Comparison of ENCODE assay signal across 11 mouse cellular contexts in the genomic region with DNA sequence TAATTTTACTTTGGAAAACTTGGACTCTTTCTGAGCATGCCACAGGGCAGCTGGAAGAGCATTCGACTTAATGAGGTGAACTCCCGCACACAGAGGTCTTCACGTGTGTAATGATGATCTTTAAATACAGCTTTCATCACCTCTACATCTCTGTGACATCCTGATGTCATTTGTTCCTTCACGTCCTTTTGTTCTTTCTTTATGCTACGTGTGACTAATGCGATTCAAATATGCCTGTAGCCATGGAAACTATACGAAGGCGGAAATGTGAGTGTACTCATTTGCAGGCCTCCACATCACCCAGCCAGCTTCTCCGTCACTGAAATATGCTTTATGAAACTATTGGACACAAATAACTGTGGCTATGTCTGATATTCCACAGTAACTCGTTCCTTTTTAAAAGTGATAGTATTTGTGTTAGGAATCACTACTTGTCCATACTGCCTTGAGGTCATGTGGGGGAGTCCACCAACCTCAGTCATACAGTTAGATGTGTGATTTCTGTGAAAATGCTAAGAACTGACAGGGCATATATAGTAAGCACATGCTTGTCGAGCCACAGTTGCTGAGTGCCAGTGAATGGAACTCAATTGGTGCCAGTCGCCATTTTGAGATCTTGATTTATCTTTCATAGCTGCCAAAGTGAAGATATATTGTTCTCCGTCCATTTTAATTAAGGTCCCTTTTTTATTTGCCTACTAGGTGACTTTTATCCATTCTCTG.
DNase-seq lines count a peak whose midpoint lies in the region; ATAC-seq and TF ChIP-seq lines count a peak whose summit lies in the region.
"Had no signal": no experiment of that assay in that cellular context is flagged by ENCODE, and none has a peak within 500 bp of the region (broad histone marks: within the 10 kb centered on the region; RNA-seq: fewer than 3 reads in every experiment).

No protein-coding gene starts in this region.

- peak; percentile 51 for DNase-seq in left cerebral cortex, adult 18-20 months (ENCODE audit: low spot score in 2 of 2)
- no peak for DNase-seq in left cerebral cortex, postnatal 10 days (ENCODE audit: extremely low spot score in 1 of 2, low spot score in 2 of 2)
- peak; percentile 82 for DNase-seq in brain, embryonic 14.5 days (ENCODE audit: low read depth)
- peak; percentile 39 for DNase-seq in induced T-regulatory cell, adult 2 months (ENCODE audit: low read depth)
- DNase-seq in retina, postnatal 1 day = peak; percentile 27
- DNase-seq in spleen, postnatal 14 days (ENCODE audit: low spot score in 2 of 2) = no peak
- DNase-seq: adrenal gland, adult 2 months; cerebellum, adult 8-10 months; heart, adult 2 months; kidney, adult 11 months had no signal

- intact Hi-C loops in left cerebral cortex, postnatal 10 days (cut with DNase I) = loop anchor here (5.0 kb wide), 1 partner anchor 138 kb away; no protein-coding TSS in a partner anchor

- TF ChIP-seq POLR2A in brain, embryonic 14.5 days (IDR thresholded peaks at IDR 0.05; ENCODE audit: borderline replicate concordance, extremely low read depth, insufficient read depth, insufficient read length, poor library complexity, severe bottlenecking) = no peak

- no peak for TF ChIP-seq CTCF in brain, embryonic 14.5 days (IDR thresholded peaks at IDR 0.05; ENCODE audit: borderline replicate concordance, extremely low read depth, insufficient read depth, insufficient read length)

- no peak for ATAC-seq in granulocyte monocyte progenitor cell, adult 5-6 weeks (replicated peaks; ENCODE audit: poor library complexity, severe bottlenecking)

Comparison
In these comparisons a context has a peak if more than half of its experiments do, and no peak if none do; other contexts are left out.
1. DNase-seq: peak in left cerebral cortex, adult 18-20 months (2 of 2), brain, embryonic 14.5 days (single experiment), induced T-regulatory cell, adult 2 months (single experiment) and retina, postnatal 1 day (single experiment); none in left cerebral cortex, postnatal 10 days (0 of 2) and spleen, postnatal 14 days (0 of 2).